Mouse (Mus musculus) embryonic facial prominence, embryonic 12.5 days (tissue): ENCODE measurements around the gene Elobl. TPM values are rescaled to one million over a fixed set of nuclear protein-coding genes. Genes with fewer than 3 reads are reported as not detected.
A peak's percentile ranks its signal among the peaks of the same experiment; 100 is the strongest.

Experiments used
- ATAC-seq: fragments of 200-750 bp; cut with Nextera tagmentation; 2 replicates; pipeline ENCODE4 v1.8.0; 2017; ENCODE audit not compliant: insufficient number of reproducible peaks, insufficient read depth, low FRiP score, low TSS enrichment
- H3K27ac ChIP-seq: fragments of 300-500 bp; sonication (generic); 2 replicates; pipeline ENCODE4 v1.5.1; 2016; ENCODE audit warnings: mild to moderate bottlenecking
- H3K27me3 ChIP-seq: fragments of 300-500 bp; sonication (generic); 2 replicates; pipeline ENCODE4 v1.6.1; 2016; ENCODE audit warnings: mild to moderate bottlenecking, moderate library complexity
- H3K36me3 ChIP-seq: fragments of 300-500 bp; sonication (generic); 2 replicates; pipeline ENCODE4 v1.6.1; 2016; ENCODE audit warnings: mild to moderate bottlenecking
- H3K4me1 ChIP-seq: fragments of 300-500 bp; sonication (generic); 2 replicates; pipeline ENCODE4 v1.6.1; 2016
- H3K4me2 ChIP-seq: fragments of 300-500 bp; sonication (generic); replicated peaks from 2 replicates; pipeline ENCODE4 v1.6.1; 2016; ENCODE audit warnings: mild to moderate bottlenecking, moderate library complexity
- H3K4me3 ChIP-seq: fragments of 300-500 bp; sonication (generic); 2 replicates; pipeline ENCODE4 v1.5.1; 2016; ENCODE audit warnings: mild to moderate bottlenecking
- H3K9ac ChIP-seq: fragments of 300-500 bp; sonication (generic); 2 replicates; pipeline ENCODE4 v1.6.1; 2016; ENCODE audit warnings: mild to moderate bottlenecking, moderate library complexity
- H3K9me3 ChIP-seq: fragments of 300-500 bp; sonication (generic); 2 replicates; pipeline ENCODE4 v1.6.1; 2016; ENCODE audit warnings: mild to moderate bottlenecking, moderate library complexity
- WGBS: fragments of 180-500 bp; shearing (Covaris S2); methylation state at CpG from one replicate; pipeline ENCODE4 v1.1.7; 2016; 5-methylcytosine and 5-hydroxymethylcytosine counted together
- polyA plus RNA-seq: library from polyadenylated mRNA; unstranded; fragments of >200 nt; fragmentation: Nextera tagmentation; extraction: Ambion mirVana; gene quantifications from 2 replicates; pipeline ENCODE4 v1.2.1, GENCODE M21; 2016

Elobl gene
- polyA plus RNA-seq, 1 experiment from 2014 or later = not detected

DNA sequence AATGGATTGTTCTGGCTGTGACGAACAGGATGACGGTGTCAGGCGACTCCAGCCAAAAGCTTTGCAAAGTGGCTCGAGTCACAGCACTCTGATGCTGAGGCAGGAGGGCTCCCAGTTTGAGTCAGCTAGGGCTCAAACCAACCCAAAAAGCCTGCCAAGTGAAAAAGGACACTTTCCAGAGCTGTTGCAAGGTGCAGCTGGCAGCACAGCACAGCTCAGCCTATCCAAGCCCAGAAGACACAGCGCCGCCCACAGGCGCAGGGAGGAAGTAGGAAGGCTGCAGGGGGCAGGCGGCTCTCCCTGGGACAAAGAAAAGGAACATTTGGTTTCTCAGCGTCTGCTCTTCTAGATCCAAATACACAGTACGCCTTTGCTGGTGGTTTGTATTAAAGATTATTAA is 19.9 kb upstream of the Elobl start:
- Histone ChIP-seq H3K27ac (no peak overlapping the region), H3K4me3 (no peak overlapping the region), H3K9ac (no peak overlapping the region), H3K4me1 (no peaks in the 10 kb centered on the region), H3K4me2 (no peak overlapping the region), H3K27me3 (no peaks in the 10 kb centered on the region), H3K36me3 (peaks cover 56% of the 10 kb centered on the region), H3K9me3 (no peaks in the 10 kb centered on the region)
- 81% methylated on average over 10 of the region's 10 CpGs for WGBS
- ATAC-seq = no peak

- H3K4me3 ChIP-seq = no peak overlapping the region
- H3K4me2 ChIP-seq = no peak overlapping the region
- no peak overlapping the region for H3K27ac ChIP-seq
- 89% methylated on average over 8 of the region's 8 CpGs for WGBS
- no peaks in the 10 kb centered on the region for H3K27me3 ChIP-seq
- H3K4me1 ChIP-seq = no peaks in the 10 kb centered on the region
- H3K36me3 ChIP-seq = peaks cover 36% of the 10 kb centered on the region
- no peak overlapping the region for H3K9ac ChIP-seq
- H3K9me3 ChIP-seq = no peaks in the 10 kb centered on the region
- ATAC-seq = no peak
Measured at GRCm38 (mm10) chr11:88981337-88981736, 14.6 kb upstream of the Elobl start.

DNA sequence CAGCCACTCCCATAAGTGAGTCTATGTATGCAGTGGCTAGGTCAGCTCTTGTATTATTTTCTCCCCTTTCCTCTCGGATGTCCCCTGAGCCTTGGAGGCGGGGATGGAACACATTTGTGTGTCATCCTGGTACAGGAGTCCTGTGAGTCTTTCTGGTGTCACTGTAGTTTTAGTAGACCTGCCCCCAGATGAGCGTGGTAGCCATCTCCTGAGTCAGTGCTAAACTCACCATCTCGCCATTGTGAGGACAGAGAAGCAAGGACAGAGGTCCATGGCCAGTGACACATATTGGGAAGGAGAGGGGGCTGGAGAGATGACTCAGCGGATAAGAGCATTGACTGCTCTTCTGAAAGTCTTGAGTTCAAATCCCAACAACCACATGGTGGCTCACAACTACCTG is 10.5 kb upstream of the Elobl start:
- peaks cover 7% of the 10 kb centered on the region for H3K36me3 ChIP-seq
- no peak overlapping the region for H3K9ac ChIP-seq
- no peaks in the 10 kb centered on the region for H3K27me3 ChIP-seq
- no peak overlapping the region for H3K4me2 ChIP-seq
- no peak for ATAC-seq
- H3K9me3 ChIP-seq = no peaks in the 10 kb centered on the region
- H3K4me1 ChIP-seq = peaks cover 7% of the 10 kb centered on the region; the same call in 1 of the 2 replicates
- 96% methylated on average over 5 of the region's 5 CpGs for WGBS
- H3K27ac ChIP-seq = no peak overlapping the region
- no peak overlapping the region for H3K4me3 ChIP-seq

DNA sequence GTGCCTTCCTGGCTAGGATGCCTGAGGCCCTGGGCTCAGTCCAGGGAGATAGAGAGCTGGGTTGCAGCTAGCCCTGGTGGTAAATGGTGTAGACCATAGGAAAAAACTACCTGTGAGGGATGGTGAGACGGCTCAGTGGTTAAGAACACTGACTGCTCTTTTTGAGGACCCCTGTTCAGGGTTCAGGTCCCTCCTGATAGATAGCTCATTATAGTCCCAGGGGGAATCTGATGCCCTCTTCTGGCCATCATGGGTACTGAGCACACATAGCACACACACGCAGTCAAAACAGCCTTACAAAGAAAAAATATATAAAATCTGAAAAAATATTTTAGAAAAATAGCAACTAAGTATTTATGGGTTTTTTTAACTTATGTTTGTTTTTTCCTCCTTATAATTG is 9.6 kb upstream of the Elobl start:
- Histone ChIP-seq H3K9ac (no peak overlapping the region), H3K4me1 (peaks cover 7% of the 10 kb centered on the region; the same call in 1 of the 2 replicates), H3K4me3 (no peak overlapping the region), H3K4me2 (no peak overlapping the region), H3K27me3 (no peaks in the 10 kb centered on the region), H3K36me3 (peaks cover 3% of the 10 kb centered on the region; the same call in 1 of the 2 replicates), H3K27ac (no peak overlapping the region), H3K9me3 (no peaks in the 10 kb centered on the region)
- ATAC-seq = no peak
- 97% methylated on average over 2 of the region's 2 CpGs for WGBS

GRCm38 (mm10) chr11:88973776-88974701 is 7.3 kb upstream of the Elobl start:
- H3K4me3 ChIP-seq = peak overlapping the region; percentile 66
- peak overlapping the region; percentile 71 for H3K4me2 ChIP-seq
- peak; percentile 64 for ATAC-seq
- H3K9me3 ChIP-seq = no peaks in the 10 kb centered on the region
- H3K27me3 ChIP-seq = no peaks in the 10 kb centered on the region
- no peaks in the 10 kb centered on the region for H3K36me3 ChIP-seq
- 2% methylated on average over 62 of the region's 62 CpGs for WGBS
- peaks cover 7% of the 10 kb centered on the region; the same call in 1 of the 2 replicates for H3K4me1 ChIP-seq
- H3K9ac ChIP-seq = peak overlapping the region; percentile 74
- H3K27ac ChIP-seq = peak overlapping the region; percentile 88

DNA sequence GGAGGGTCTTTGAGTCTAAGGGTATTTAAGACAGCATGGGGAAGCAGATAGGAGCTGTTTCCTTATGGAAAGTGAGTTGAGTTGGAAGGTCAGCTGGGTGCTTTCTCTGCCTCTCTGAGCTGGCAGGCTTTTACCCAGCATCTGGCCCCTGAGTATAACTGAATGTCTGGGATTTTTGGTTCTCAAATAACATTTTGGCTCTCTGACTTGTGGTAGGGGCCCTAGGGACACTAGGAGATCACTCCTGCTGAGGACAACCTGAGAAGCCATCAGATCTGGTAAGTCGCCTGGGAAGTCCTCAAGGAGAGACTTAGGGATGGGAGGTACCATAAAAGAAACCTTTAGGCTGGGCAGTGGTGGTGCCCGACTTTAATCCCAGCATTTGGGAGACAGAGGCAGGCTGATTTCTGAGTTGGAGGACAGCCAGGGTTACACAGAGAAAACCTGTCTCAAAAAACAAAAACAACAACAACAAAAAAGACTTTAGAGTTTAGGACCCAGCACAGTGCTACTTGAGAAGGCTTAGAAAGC is 3.5 kb upstream of the Elobl start, which contains the start of gene Coil:
Coil (plus strand) TSS at position 51 of the 531 bp plus-strand sequence.
- H3K4me1 ChIP-seq = peaks cover 7% of the 10 kb centered on the region; the same call in 1 of the 2 replicates
- no peaks in the 10 kb centered on the region for H3K9me3 ChIP-seq
- no peak within 1 kb of the TSS for H3K4me3 ChIP-seq
- no peak for ATAC-seq
- H3K27me3 ChIP-seq = no peaks in the 10 kb centered on the region
- H3K9ac ChIP-seq = no peak within 1 kb of the TSS
- H3K36me3 ChIP-seq = no peaks in the 10 kb centered on the region
- no peak within 1 kb of the TSS for H3K27ac ChIP-seq
- H3K4me2 ChIP-seq = no peak within 1 kb of the TSS
- WGBS = 33% methylated on average over 2 of the region's 2 CpGs

- Histone ChIP-seq H3K36me3 (no peaks in the 10 kb centered on the region), H3K27me3 (no peaks in the 10 kb centered on the region), H3K4me2 (no peak overlapping the region), H3K4me1 (no peaks in the 10 kb centered on the region), H3K4me3 (no peak overlapping the region), H3K27ac (no peak overlapping the region), H3K9me3 (no peaks in the 10 kb centered on the region), H3K9ac (no peak overlapping the region)
- no peak for ATAC-seq
- 78% methylated on average over 3 of the region's 3 CpGs for WGBS
Measured at GRCm38 (mm10) chr11:88958851-88959250, 7.9 kb downstream of the Elobl start.

DNA sequence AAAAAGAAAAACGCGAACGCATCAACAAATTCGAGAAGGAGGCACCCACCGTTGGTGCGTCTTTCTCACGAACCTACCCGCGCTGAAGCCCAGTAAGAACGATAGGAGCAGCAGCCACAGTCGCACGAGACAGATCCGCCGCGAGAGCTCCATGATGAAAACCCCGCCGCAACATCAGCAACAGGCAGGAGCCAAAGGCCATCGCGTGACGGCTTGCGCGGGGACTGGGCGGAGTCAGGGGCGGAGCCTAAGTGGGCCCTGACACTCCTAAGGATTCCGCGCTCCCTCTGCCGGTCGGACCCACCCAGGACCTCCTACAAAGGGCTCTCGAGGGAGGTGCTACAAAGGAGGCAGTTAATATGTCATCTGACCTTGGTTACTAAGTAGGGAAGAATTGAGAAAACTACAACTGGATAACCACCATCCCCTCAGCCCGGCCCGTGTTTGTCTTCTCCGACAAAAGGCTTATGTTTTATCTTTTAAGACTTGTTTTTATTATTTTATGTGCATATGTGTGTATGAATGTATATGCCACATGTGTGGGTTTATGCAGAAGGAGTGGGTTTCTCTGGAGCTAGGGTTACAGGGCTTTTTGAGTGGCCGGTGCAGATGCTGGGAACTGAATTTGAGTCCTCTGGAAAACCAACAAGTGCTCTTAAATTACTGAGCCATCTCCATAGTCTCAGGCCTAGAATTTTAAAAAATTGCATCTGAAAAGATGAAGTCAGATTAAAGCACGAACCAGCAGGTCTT is 11.3 kb downstream of the Elobl start, which contains the start of gene Scpep1:
Scpep1 (minus strand) TSS at position 249 of the 753 bp plus-strand sequence.
- no peaks in the 10 kb centered on the region for H3K4me1 ChIP-seq
- no peaks in the 10 kb centered on the region for H3K9me3 ChIP-seq
- H3K36me3 ChIP-seq = peaks cover 12% of the 10 kb centered on the region
- 4% methylated on average over 34 of the region's 34 CpGs for WGBS
- peak within 1 kb of the TSS; percentile 58 for H3K4me2 ChIP-seq
- H3K4me3 ChIP-seq = peak within 1 kb of the TSS; percentile 51
- peak within 1 kb of the TSS; percentile 47 for H3K9ac ChIP-seq
- ATAC-seq = peak; percentile 90
- H3K27me3 ChIP-seq = no peaks in the 10 kb centered on the region
- H3K27ac ChIP-seq = peak within 1 kb of the TSS; percentile 32

GRCm38 (mm10) chr11:88954803-88955202 is 11.9 kb downstream of the Elobl start:
- Histone ChIP-seq H3K36me3 (peaks cover 12% of the 10 kb centered on the region), H3K9me3 (no peaks in the 10 kb centered on the region), H3K4me3 (peak overlapping the region; percentile 51), H3K27me3 (no peaks in the 10 kb centered on the region), H3K4me1 (no peaks in the 10 kb centered on the region), H3K27ac (peak overlapping the region; percentile 32), H3K9ac (peak overlapping the region; percentile 47), H3K4me2 (peak overlapping the region; percentile 58)
- WGBS = 0% methylated on average over 4 of the region's 4 CpGs
- 0 out of 2 replicates have a peak, but pooled peaks have one; percentile 42 for ATAC-seq

DNA sequence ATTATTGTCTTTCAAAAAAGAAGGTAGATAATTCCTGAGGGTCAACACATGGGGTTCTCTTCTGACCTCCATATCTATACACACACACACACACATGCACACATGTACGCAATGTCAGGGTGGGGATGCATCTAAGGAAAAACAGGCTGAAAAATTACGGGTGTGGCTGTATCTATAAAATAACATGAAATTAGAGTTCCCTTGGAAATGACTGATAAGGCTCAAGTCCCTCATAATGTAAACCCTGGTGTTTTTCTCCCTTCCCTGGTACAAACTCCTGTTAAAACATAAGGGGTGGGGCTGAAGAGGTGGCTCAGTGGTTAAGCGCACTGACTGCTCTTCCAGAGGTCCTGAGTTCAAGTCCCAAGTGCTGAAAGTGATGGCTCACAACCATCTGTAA is 13.1 kb downstream of the Elobl start:
- Histone ChIP-seq H3K36me3 (peaks cover 12% of the 10 kb centered on the region), H3K4me2 (no peak overlapping the region), H3K4me1 (no peaks in the 10 kb centered on the region), H3K27ac (no peak overlapping the region), H3K9me3 (no peaks in the 10 kb centered on the region), H3K9ac (no peak overlapping the region), H3K4me3 (no peak overlapping the region), H3K27me3 (no peaks in the 10 kb centered on the region)
- 91% methylated on average over 3 of the region's 3 CpGs for WGBS
- ATAC-seq = no peak

- no peak for ATAC-seq
- Histone ChIP-seq H3K9me3 (no peaks in the 10 kb centered on the region), H3K4me2 (no peak overlapping the region), H3K27ac (no peak overlapping the region), H3K27me3 (no peaks in the 10 kb centered on the region), H3K4me1 (no peaks in the 10 kb centered on the region), H3K36me3 (peaks cover 12% of the 10 kb centered on the region), H3K9ac (no peak overlapping the region), H3K4me3 (no peak overlapping the region)
- WGBS = 92% methylated on average over 5 of the region's 5 CpGs
Measured at GRCm38 (mm10) chr11:88952117-88952516, 14.6 kb downstream of the Elobl start.
